Comparison of ENCODE assay signal across 8 mouse cellular contexts in genomic region chr11:96863206-96863995, GRCm38 (mm10). TPM values are rescaled to one million over a fixed set of nuclear protein-coding genes. Genes with fewer than 3 reads are reported as not detected.
DNase-seq lines count a peak whose midpoint lies in the region; ATAC-seq and TF ChIP-seq lines count a peak whose summit lies in the region.

No protein-coding gene starts in this region.

- H3K4me3 ChIP-seq in testis, adult 2 months (ENCODE audit: control insufficient read depth, low read depth, low read length): peak overlapping the region; percentile 30
- H3K4me3 ChIP-seq in kidney, embryonic 16.5 days (ENCODE audit: low read length): peak overlapping the region; percentile 2; the same call in 1 of the 2 replicates
- peak overlapping the region; percentile 40 for H3K4me3 ChIP-seq in midbrain, embryonic 10.5 days

- no peaks in the 10 kb centered on the region for H3K9me3 ChIP-seq in kidney, embryonic 16.5 days (ENCODE audit: low read length)
- H3K9me3 ChIP-seq in midbrain, embryonic 10.5 days (replicated peaks): no peaks in the 10 kb centered on the region

- H3K36me3 ChIP-seq in testis, adult 2 months (ENCODE audit: control insufficient read depth, insufficient read depth, low read length): no peaks in the 10 kb centered on the region
- no peaks in the 10 kb centered on the region for H3K36me3 ChIP-seq in kidney, embryonic 16.5 days (ENCODE audit: insufficient read depth, low read length)
- no peaks in the 10 kb centered on the region for H3K36me3 ChIP-seq in midbrain, embryonic 10.5 days

- TF ChIP-seq POLR2A in testis, adult 2 months (IDR thresholded peaks at IDR 0.05; ENCODE audit: control insufficient read depth, low read depth, low read length): no peak

- no peaks in the 10 kb centered on the region for H3K27me3 ChIP-seq in testis, adult 2 months (ENCODE audit: control insufficient read depth, insufficient read depth, low read length)
- H3K27me3 ChIP-seq in kidney, embryonic 16.5 days (ENCODE audit: insufficient read depth, low read length): 0 out of 2 replicates have a peak, but pooled peaks cover 2% of the 10 kb centered on the region
- H3K27me3 ChIP-seq in midbrain, embryonic 10.5 days (ENCODE audit: low read depth, poor library complexity, severe bottlenecking): peaks cover 8% of the 10 kb centered on the region

- H3K27ac ChIP-seq in testis, adult 2 months (ENCODE audit: control insufficient read depth, insufficient read depth, low read depth, low read length): no peak overlapping the region
- H3K27ac ChIP-seq in kidney, embryonic 16.5 days (ENCODE audit: low read length): peak overlapping the region; percentile 63
- peak overlapping the region; percentile 77 for H3K27ac ChIP-seq in midbrain, embryonic 10.5 days (replicated peaks)

- H3K9ac ChIP-seq in kidney, embryonic 16.5 days (replicated peaks; ENCODE audit: low read length): peak overlapping the region; percentile 13; the same call in 1 of the 2 replicates

- 19% methylated on average over 26 of the region's 26 CpGs for WGBS in kidney, embryonic 16.5 days
- 16% methylated on average over 26 of the region's 26 CpGs for WGBS in midbrain, embryonic 10.5 days

- H3K4me2 ChIP-seq in kidney, embryonic 16.5 days (replicated peaks; ENCODE audit: low read depth, low read length): peak overlapping the region; percentile 93

- no peak for TF ChIP-seq CTCF in testis, adult 2 months (IDR thresholded peaks at IDR 0.05; ENCODE audit: control insufficient read depth, insufficient read depth, insufficient replicate concordance, low read depth, low read length)

- peaks cover 30% of the 10 kb centered on the region for H3K4me1 ChIP-seq in testis, adult 2 months (ENCODE audit: control insufficient read depth, insufficient read depth, low read length)
- peaks cover 35% of the 10 kb centered on the region for H3K4me1 ChIP-seq in kidney, embryonic 16.5 days (ENCODE audit: insufficient read depth, low read length)
- peaks cover 48% of the 10 kb centered on the region for H3K4me1 ChIP-seq in midbrain, embryonic 10.5 days

- no peak for DNase-seq in testis, postnatal 14 days (ENCODE audit: low spot score)
- DNase-seq in embryo, embryonic 10 days (ENCODE audit: low spot score): peak; percentile 88
- peak; percentile 29 to 32 for DNase-seq in heart, adult 9 months (ENCODE audit: low spot score in 2 of 2)
- DNase-seq in midbrain, embryonic 10.5 days (ENCODE audit: low spot score): peak; percentile 80
- DNase-seq in c-Kit-positive CD71-positive TER-119-positive erythroid progenitor cells, embryonic 14.5 days (ENCODE audit: low spot score): no peak
- no peak for DNase-seq in spleen, postnatal 14 days (ENCODE audit: low spot score in 2 of 2)

- peak; percentile 62 for ATAC-seq in kidney, embryonic 16.5 days (ENCODE audit: low FRiP score, low TSS enrichment)

RNA-seq across cellular contexts. Expression of gene Copz2, which starts 13.7 kb away (rescaled TPM):
- polyA plus RNA-seq in testis, adult 2 months (2012; rRNA removed): 5.3 and 6.7 TPM in 2 replicates
- polyA plus RNA-seq in kidney, embryonic 16.5 days (2015; fragmentation: Nextera tagmentation; extraction: Ambion mirVana): 115 and 117 TPM in 2 replicates
- polyA plus RNA-seq in midbrain, embryonic 10.5 days (2016; fragmentation: Nextera tagmentation; extraction: Ambion mirVana): 44.9 and 46.1 TPM in 2 replicates

RNA-seq across cellular contexts. Expression of gene Nfe2l1, which starts 33.6 kb away (rescaled TPM):
- 46.7 and 59.1 TPM in 2 replicates for polyA plus RNA-seq in testis, adult 2 months (2012; rRNA removed)
- 93.9 and 96.8 TPM in 2 replicates for polyA plus RNA-seq in kidney, embryonic 16.5 days (2015; fragmentation: Nextera tagmentation; extraction: Ambion mirVana)
- polyA plus RNA-seq in midbrain, embryonic 10.5 days (2016; fragmentation: Nextera tagmentation; extraction: Ambion mirVana): 71.9 and 78.0 TPM in 2 replicates

RNA-seq across cellular contexts. Expression of gene Cdk5rap3, which starts 52.9 kb away (rescaled TPM):
- polyA plus RNA-seq in testis, adult 2 months (2012; rRNA removed): 75.0 and 77.8 TPM in 2 replicates
- 83.7 and 88.3 TPM in 2 replicates for polyA plus RNA-seq in kidney, embryonic 16.5 days (2015; fragmentation: Nextera tagmentation; extraction: Ambion mirVana)
- 116 and 120 TPM in 2 replicates for polyA plus RNA-seq in midbrain, embryonic 10.5 days (2016; fragmentation: Nextera tagmentation; extraction: Ambion mirVana)

Comparison
In these comparisons a context has a peak if more than half of its experiments do, and no peak if none do; other contexts are left out.
1. DNase-seq: peak in embryo, embryonic 10 days (single experiment), heart, adult 9 months (2 of 2) and midbrain, embryonic 10.5 days (single experiment); none in testis, postnatal 14 days (single experiment), c-Kit-positive CD71-positive TER-119-positive erythroid progenitor cells, embryonic 14.5 days (single experiment) and spleen, postnatal 14 days (0 of 2).
2. Peak in every context shown above with its lines, with median percentiles within 50 percentile points of each other: H3K4me3 ChIP-seq.